Mouse (Mus musculus): ENCODE data around the gene Pde6h.

- TF ChIP-seq E2F4 (IDR thresholded peaks at IDR 0.05; ENCODE audit: insufficient read depth) = no peak
- TF ChIP-seq TCF3 (IDR thresholded peaks at IDR 0.05; ENCODE audit: insufficient read length, low read depth) = no peak
- no peak for TF ChIP-seq POLR2A (IDR thresholded peaks at IDR 0.05; ENCODE audit: insufficient read length, low read depth)
- TF ChIP-seq USF1 (IDR thresholded peaks at IDR 0.05; ENCODE audit: low read depth) = no peak
- TF ChIP-seq SRF (IDR thresholded peaks at IDR 0.05; ENCODE audit: control insufficient read depth, insufficient read length, low read depth) = no peak
- no peak for TF ChIP-seq MYOD1 (IDR thresholded peaks at IDR 0.05; ENCODE audit: control insufficient read depth in 1 of 3, insufficient read length in 2 of 3, low read depth in 2 of 3)
- TF ChIP-seq MAX (IDR thresholded peaks at IDR 0.05; ENCODE audit: low read depth) = no peak
- no peak for TF ChIP-seq TCF12 (IDR thresholded peaks at IDR 0.05; ENCODE audit: insufficient read depth, poor library complexity, severe bottlenecking)
- no peak for TF ChIP-seq POLR2AphosphoS2 (IDR thresholded peaks at IDR 0.05; ENCODE audit: insufficient read length, low read depth)
- no peak for TF ChIP-seq CEBPB (IDR thresholded peaks at IDR 0.05; ENCODE audit: insufficient read depth, poor library complexity, severe bottlenecking)
Observed at GRCm38 (mm10) chr6:136935233-136935632, 11.6 kb downstream of the Pde6h start.
